Mouse (Mus musculus): ENCODE results near the gene Ache. TPM values are rescaled to one million over a fixed set of nuclear protein-coding genes. Genes with fewer than 3 reads are reported as not detected.
A peak's percentile ranks its signal among the peaks of the same experiment; 100 is the strongest.
"Not testable (repeated sequence)": the region's sequence is repeated elsewhere in the genome, so short reads cannot be mapped to it uniquely, and the experiment has no call there.

The Ache gene
- polyA plus RNA-seq (2012; rRNA removed), result 0.09 and 0.30 TPM in 2 replicates

- TF ChIP-seq POLR2A (IDR thresholded peaks at IDR 0.05; ENCODE audit: control insufficient read depth, low read depth, low read length) (no peak), CTCF (IDR thresholded peaks at IDR 0.05; ENCODE audit: control insufficient read depth, insufficient read depth, insufficient replicate concordance, low read depth, low read length) (no peak)
- Histone ChIP-seq H3K4me1 (ENCODE audit: control insufficient read depth, insufficient read depth, low read length) (peaks cover 16% of the 10 kb centered on the region), H3K4me3 (ENCODE audit: control insufficient read depth, low read depth, low read length) (peak within 1 kb of the TSS; percentile 25), H3K36me3 (ENCODE audit: control insufficient read depth, insufficient read depth, low read length) (no peaks in the 10 kb centered on the region), H3K27me3 (ENCODE audit: control insufficient read depth, insufficient read depth, low read length) (0 out of 2 replicates have a peak, but pooled peaks cover 3% of the 10 kb centered on the region), H3K27ac (ENCODE audit: control insufficient read depth, insufficient read depth, low read depth, low read length) (no peak within 1 kb of the TSS)
Observed at GRCm38 (mm10) chr5:137287032-137287952, at the start of gene Ache. Gene Ache (plus strand): TSS chr5:137287519.

GRCm38 (mm10) chr5:137263897-137264720 lies 23.2 kb upstream of the Ache start:
- Histone ChIP-seq H3K4me3 (ENCODE audit: control insufficient read depth, low read depth, low read length) (no peak overlapping the region), H3K4me1 (ENCODE audit: control insufficient read depth, insufficient read depth, low read length) (peaks cover 2% of the 10 kb centered on the region), H3K27ac (ENCODE audit: control insufficient read depth, insufficient read depth, low read depth, low read length) (no peak overlapping the region), H3K36me3 (ENCODE audit: control insufficient read depth, insufficient read depth, low read length) (no peaks in the 10 kb centered on the region), H3K27me3 (ENCODE audit: control insufficient read depth, insufficient read depth, low read length) (no peaks in the 10 kb centered on the region)
- TF ChIP-seq POLR2A (IDR thresholded peaks at IDR 0.05; ENCODE audit: control insufficient read depth, low read depth, low read length), result no peak
- TF ChIP-seq CTCF (IDR thresholded peaks at IDR 0.05; ENCODE audit: control insufficient read depth, insufficient read depth, insufficient replicate concordance, low read depth, low read length), result no peak

- TF ChIP-seq CTCF (IDR thresholded peaks at IDR 0.05; ENCODE audit: control insufficient read depth, insufficient read depth, insufficient replicate concordance, low read depth, low read length) (no peak), POLR2A (IDR thresholded peaks at IDR 0.05; ENCODE audit: control insufficient read depth, low read depth, low read length) (no peak)
Observed at GRCm38 (mm10) chr5:137264787-137265186, 22.5 kb upstream of the Ache start.

GRCm38 (mm10) chr5:137268131-137268910 lies 19.0 kb upstream of the Ache start:
- no peak overlapping the region for H3K27ac ChIP-seq (ENCODE audit: control insufficient read depth, insufficient read depth, low read depth, low read length)
- no peak overlapping the region for H3K4me3 ChIP-seq (ENCODE audit: control insufficient read depth, low read depth, low read length)
- no peak for TF ChIP-seq POLR2A (IDR thresholded peaks at IDR 0.05; ENCODE audit: control insufficient read depth, low read depth, low read length)
- TF ChIP-seq CTCF (IDR thresholded peaks at IDR 0.05; ENCODE audit: control insufficient read depth, insufficient read depth, insufficient replicate concordance, low read depth, low read length), result no peak
- no peaks in the 10 kb centered on the region for H3K27me3 ChIP-seq (ENCODE audit: control insufficient read depth, insufficient read depth, low read length)
- no peaks in the 10 kb centered on the region for H3K36me3 ChIP-seq (ENCODE audit: control insufficient read depth, insufficient read depth, low read length)
- H3K4me1 ChIP-seq (ENCODE audit: control insufficient read depth, insufficient read depth, low read length), result peaks cover 2% of the 10 kb centered on the region

More at GRCm38 (mm10) chr5:137264787-137265186, 22.5 kb upstream of the Ache start:
- Histone ChIP-seq H3K4me3 (ENCODE audit: control insufficient read depth, low read depth, low read length) (no peak overlapping the region), H3K27ac (ENCODE audit: control insufficient read depth, insufficient read depth, low read depth, low read length) (no peak overlapping the region), H3K36me3 (ENCODE audit: control insufficient read depth, insufficient read depth, low read length) (no peaks in the 10 kb centered on the region), H3K27me3 (ENCODE audit: control insufficient read depth, insufficient read depth, low read length) (no peaks in the 10 kb centered on the region), H3K4me1 (ENCODE audit: control insufficient read depth, insufficient read depth, low read length) (peaks cover 2% of the 10 kb centered on the region)

GRCm38 (mm10) chr5:137277360-137278342 lies 9.7 kb upstream of the Ache start:
- Histone ChIP-seq H3K27ac (ENCODE audit: control insufficient read depth, insufficient read depth, low read depth, low read length) (no peak overlapping the region), H3K4me1 (ENCODE audit: control insufficient read depth, insufficient read depth, low read length) (no peaks in the 10 kb centered on the region), H3K4me3 (ENCODE audit: control insufficient read depth, low read depth, low read length) (no peak overlapping the region), H3K36me3 (ENCODE audit: control insufficient read depth, insufficient read depth, low read length) (no peaks in the 10 kb centered on the region), H3K27me3 (ENCODE audit: control insufficient read depth, insufficient read depth, low read length) (no peaks in the 10 kb centered on the region)
- TF ChIP-seq POLR2A (IDR thresholded peaks at IDR 0.05; ENCODE audit: control insufficient read depth, low read depth, low read length), result no peak
- peak; percentile 28; the same call in 1 of the 2 replicates for TF ChIP-seq CTCF (IDR thresholded peaks at IDR 0.05; ENCODE audit: control insufficient read depth, insufficient read depth, insufficient replicate concordance, low read depth, low read length)

GRCm38 (mm10) chr5:137284411-137284810 lies 2.9 kb upstream of the Ache start:
- H3K4me3 ChIP-seq (ENCODE audit: control insufficient read depth, low read depth, low read length); H3K27me3 ChIP-seq (ENCODE audit: control insufficient read depth, insufficient read depth, low read length); H3K36me3 ChIP-seq (ENCODE audit: control insufficient read depth, insufficient read depth, low read length); H3K27ac ChIP-seq (ENCODE audit: control insufficient read depth, insufficient read depth, low read depth, low read length): not testable (repeated sequence)
- peaks cover 16% of the 10 kb centered on the region for H3K4me1 ChIP-seq (ENCODE audit: control insufficient read depth, insufficient read depth, low read length)

Data from testis, adult 2 months (tissue).